Mouse (Mus musculus) kidney, adult 2 months (tissue): ENCODE measurements around the gene Rab30.

Experiments
- CTCF ChIP-seq: fragments of 200-500 bp; conservative IDR thresholded peaks from 2 replicates; pipeline ENCODE4 v1.5.1; 2011; ENCODE audit warnings: low read depth, mild to moderate bottlenecking, control low read depth, low read length, moderate library complexity, mixed read lengths; ENCODE audit not compliant: insufficient read depth, insufficient read length
- POLR2A ChIP-seq: fragments of 200-500 bp; IDR thresholded peaks from one replicate; pipeline ENCODE4 v1.6.1; 2011; ENCODE audit warnings: low read depth, low read length, control low read depth

DNA sequence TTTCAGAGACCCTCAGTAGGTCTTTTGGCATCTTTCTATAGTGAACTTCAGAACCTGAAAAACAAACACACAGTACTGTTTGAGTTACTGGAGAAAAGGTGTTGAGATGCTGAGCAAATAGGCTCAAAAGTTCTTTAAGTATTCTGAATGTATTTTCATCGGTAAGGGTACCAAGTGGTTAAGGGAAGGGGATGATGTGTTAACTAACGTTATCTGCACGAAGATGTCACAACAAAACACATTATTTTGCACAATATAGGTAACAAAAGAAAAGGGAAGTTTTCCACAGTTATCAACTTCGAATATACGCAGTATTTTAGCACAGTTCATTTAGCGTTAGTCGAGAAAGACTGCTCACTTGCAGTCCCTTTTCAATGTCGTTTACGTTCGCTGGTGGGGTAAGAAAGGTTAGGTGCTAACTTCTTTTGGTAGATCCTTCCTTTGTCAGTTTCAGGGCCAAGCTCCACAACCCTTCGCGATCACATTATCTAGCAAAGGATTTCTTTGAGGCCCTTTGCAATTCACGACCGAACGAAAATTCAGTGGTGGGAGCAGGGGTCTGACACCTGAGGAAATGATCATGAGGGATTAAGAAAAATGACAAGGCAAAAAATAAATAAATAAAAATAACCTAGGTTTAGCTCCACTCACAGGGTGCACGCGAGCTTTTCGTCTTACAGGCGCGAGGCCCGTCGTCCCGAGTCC, 840 bp upstream of the Rab30 start:
- TF ChIP-seq CTCF (no peak), POLR2A (no peak)
